Mouse (Mus musculus) Patski (cell line): ENCODE data around the gene Cobl. TPM values are rescaled to one million over a fixed set of nuclear protein-coding genes. Genes with fewer than 3 reads are reported as not detected.

Source experiments
- ATAC-seq: fragments of 100-300 bp; one replicate; pipeline ENCODE4 v1.8.0; 2021
- CTCF ChIA-PET: fragments of 350-600 bp; sonication (Branson Sonifier 250); formaldehyde crosslinking; loops from one replicate; lab custom pipeline; 2022; ENCODE audit warnings: inconsistent platforms; lab: Charles Lee
- POLR2A ChIA-PET: fragments of 350-600 bp; sonication (Branson Sonifier 250); formaldehyde crosslinking; loops from one replicate; lab custom pipeline; 2022; ENCODE audit warnings: antibody characterized with exemption, inconsistent platforms; lab: Charles Lee
- DNase-seq: peaks from one replicate; pipeline ENCODE4 v3.0.0-alpha.2; 2011; ENCODE audit warnings: low read depth, low spot score
- H3K27me3 ChIP-seq: fragments of 371-371 bp; one replicate; pipeline ENCODE4 v1.5.1; 2021
- CTCF ChIP-seq: fragments of 100-300 bp; IDR thresholded peaks from one replicate; pipeline ENCODE4 v1.5.1; 2021
- in situ Hi-C: fragments of 300-500 bp; cut with MboI; formaldehyde crosslinking; loops from 3 replicates; pipeline ENCODE4 v1.11.1; 2018; ENCODE audit warnings: low pct_unique_long_range_greater_than_20kb, mixed read lengths
- polyA plus RNA-seq: library from polyadenylated mRNA; unstranded; gene quantifications from one replicate; pipeline ENCODE4 v1.2.3, GENCODE M21; 2021

The Cobl gene
- polyA plus RNA-seq, 1 experiment from 2014 or later = 51.7 TPM

GRCm38 (mm10) chr11:12215582-12215981 is 249.2 kb downstream of the Cobl start:
- ATAC-seq (no peak), DNase-seq (no peak)
- no peak for TF ChIP-seq CTCF
- in situ Hi-C loops = no loop called here
- no peaks in the 10 kb centered on the region for H3K27me3 ChIP-seq
- ChIA-PET POLR2A (no interaction called here), CTCF (interaction anchor here (1.6 kb wide), 1 partner anchor 17 kb away, joined by 4 read pairs; no protein-coding TSS in a partner anchor)

- DNase-seq = no peak
- no peaks in the 10 kb centered on the region for H3K27me3 ChIP-seq
- ATAC-seq = no peak
- TF ChIP-seq CTCF = no peak
- in situ Hi-C loops = no loop called here
- POLR2A ChIA-PET = no interaction called here
- CTCF ChIA-PET = no interaction called here
These were observed 256.2 kb downstream of the Cobl start for GRCm38 (mm10) chr11:12208574-12208973.

GRCm38 (mm10) chr11:12205201-12206161 is 259.3 kb downstream of the Cobl start:
- ATAC-seq (no peak), DNase-seq (no peak)
- POLR2A ChIA-PET = no interaction called here
- no peak for TF ChIP-seq CTCF
- in situ Hi-C loops = no loop called here
- CTCF ChIA-PET = interaction anchor here (0.8 to 1.7 kb wide), 2 partner anchors 9 to 26 kb away, joined by 3 to 4 read pairs; no protein-coding TSS in a partner anchor
- no peaks in the 10 kb centered on the region for H3K27me3 ChIP-seq

GRCm38 (mm10) chr11:12199441-12199840 is 265.3 kb downstream of the Cobl start:
- no peak for DNase-seq

GRCm38 (mm10) chr11:12198700-12199349 is 265.9 kb downstream of the Cobl start:
- no peak for ATAC-seq
- TF ChIP-seq CTCF = no peak
- in situ Hi-C loops = no loop called here
- no peak for DNase-seq
- ChIA-PET CTCF (interaction anchor here (1.5 kb wide), 1 partner anchor 17 kb away, joined by 4 read pairs; no protein-coding TSS in a partner anchor), POLR2A (no interaction called here)
- no peaks in the 10 kb centered on the region for H3K27me3 ChIP-seq

More at GRCm38 (mm10) chr11:12199441-12199840, 265.3 kb downstream of the Cobl start:
- ATAC-seq = no peak
- POLR2A ChIA-PET = no interaction called here
- in situ Hi-C loops = no loop called here
- H3K27me3 ChIP-seq = no peaks in the 10 kb centered on the region
- no peak for TF ChIP-seq CTCF
- CTCF ChIA-PET = interaction anchor here (1.5 kb wide), 1 partner anchor 16 kb away, joined by 4 read pairs; no protein-coding TSS in a partner anchor

GRCm38 (mm10) chr11:12198017-12198416 is 266.7 kb downstream of the Cobl start:
- in situ Hi-C loops = no loop called here
- no peak for ATAC-seq
- CTCF ChIA-PET = interaction anchor here (1.4 to 1.5 kb wide), 2 partner anchors 17 to 22 kb away, joined by 3 to 4 read pairs; no protein-coding TSS in a partner anchor
- DNase-seq = no peak
- POLR2A ChIA-PET = no interaction called here
- no peak for TF ChIP-seq CTCF
- no peaks in the 10 kb centered on the region for H3K27me3 ChIP-seq

GRCm38 (mm10) chr11:12197542-12197941 is 267.2 kb downstream of the Cobl start:
- ChIA-PET POLR2A (no interaction called here), CTCF (interaction anchor here (1.4 kb wide), 2 partner anchors 8 to 23 kb away, joined by 3 to 4 read pairs; no protein-coding TSS in a partner anchor)
- no peak for ATAC-seq
- in situ Hi-C loops = no loop called here
- no peaks in the 10 kb centered on the region for H3K27me3 ChIP-seq
- TF ChIP-seq CTCF = no peak
- no peak for DNase-seq

GRCm38 (mm10) chr11:12195390-12195789 is 269.4 kb downstream of the Cobl start:
- POLR2A ChIA-PET = no interaction called here
- no peak for TF ChIP-seq CTCF

GRCm38 (mm10) chr11:12193369-12193768 is 271.4 kb downstream of the Cobl start:
- no peak for TF ChIP-seq CTCF
- ChIA-PET CTCF (no interaction called here), POLR2A (no interaction called here)
- no peaks in the 10 kb centered on the region for H3K27me3 ChIP-seq
- ATAC-seq (no peak), DNase-seq (no peak)
- in situ Hi-C loops = no loop called here

More at GRCm38 (mm10) chr11:12195390-12195789, 269.4 kb downstream of the Cobl start:
- no peaks in the 10 kb centered on the region for H3K27me3 ChIP-seq
- in situ Hi-C loops = no loop called here
- DNase-seq (no peak), ATAC-seq (peak; percentile 51)
- CTCF ChIA-PET = no interaction called here

GRCm38 (mm10) chr11:12191386-12191785 is 273.4 kb downstream of the Cobl start:
- DNase-seq (no peak), ATAC-seq (no peak)
- no peaks in the 10 kb centered on the region for H3K27me3 ChIP-seq
- TF ChIP-seq CTCF = no peak
- POLR2A ChIA-PET = no interaction called here
- in situ Hi-C loops = no loop called here
- CTCF ChIA-PET = interaction anchor here (0.9 kb wide), 1 partner anchor 9 kb away, joined by 3 read pairs; no protein-coding TSS in a partner anchor
